Mouse (Mus musculus) G1E (cell line): ENCODE measurements at regions not wholly inside any gene's neighbourhood (a gene's known extent, or its start where the extent isn't known, plus 50 kb on each side); places are given as distances from the start of the nearest gene placed in this dataset.

Experiments
- CTCF ChIP-seq: IDR thresholded peaks from 2 replicates; pipeline ENCODE4 v1.5.1; 2012; ENCODE audit warnings: low read depth, low read length, inconsistent platforms, mixed read lengths
- TAL1 ChIP-seq: conservative IDR thresholded peaks from 2 replicates; pipeline ENCODE4 v1.6.1; 2012; ENCODE audit warnings: low read depth, low read length, inconsistent platforms, mixed read lengths

DNA sequence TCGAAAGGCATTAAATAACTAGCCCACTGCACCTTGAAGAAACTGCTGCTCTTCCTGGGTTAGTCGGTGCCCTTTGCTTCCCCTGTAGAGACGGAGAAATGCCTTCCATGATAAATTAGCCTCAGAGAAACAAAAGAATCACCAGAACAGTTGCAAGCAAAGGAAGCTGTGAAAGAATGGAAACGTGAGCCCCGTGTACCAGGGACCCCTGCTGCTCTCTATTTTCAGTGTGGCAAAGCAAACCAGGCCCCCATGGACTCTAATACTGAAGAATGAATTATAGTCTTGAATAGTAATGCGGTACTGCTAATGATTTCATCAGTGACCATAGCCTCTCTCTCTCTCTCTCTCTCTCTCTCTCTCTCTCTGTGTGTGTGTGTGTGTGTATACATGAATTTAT is 372.1 kb upstream of the Pmfbp1 start:
- TF ChIP-seq CTCF (no peak), TAL1 (no peak)
